Mouse (Mus musculus): ENCODE results near the gene Olfr1388.
"Not testable (repeated sequence)": the region's sequence is repeated elsewhere in the genome, so short reads cannot be mapped to it uniquely, and the experiment has no call there.

Gene Olfr1388

DNA sequence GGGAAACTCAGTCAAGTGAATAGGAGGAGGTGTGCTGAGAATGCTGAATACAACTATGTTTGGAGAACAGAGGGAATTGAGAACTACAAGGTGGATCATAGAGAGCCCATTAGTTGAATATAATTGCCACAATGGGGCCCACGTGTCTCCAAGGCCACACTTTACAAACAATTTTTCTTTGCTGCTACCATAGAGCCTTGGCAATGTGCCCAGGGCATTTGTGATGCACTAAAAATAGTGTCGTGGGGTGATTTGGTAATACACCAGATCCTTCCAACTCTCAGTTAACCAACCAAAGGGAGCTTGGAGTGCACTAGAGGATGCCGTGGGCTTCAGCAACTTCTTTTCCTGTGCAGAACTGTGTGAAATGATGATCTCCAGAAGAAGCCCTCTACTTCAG lies at the start of gene Olfr1388:
Gene Olfr1388, plus strand, starts transcription at position 214 of the 400 bp plus-strand sequence.
- no peak for DNase-seq (ENCODE audit: low spot score in 2 of 2)

DNA sequence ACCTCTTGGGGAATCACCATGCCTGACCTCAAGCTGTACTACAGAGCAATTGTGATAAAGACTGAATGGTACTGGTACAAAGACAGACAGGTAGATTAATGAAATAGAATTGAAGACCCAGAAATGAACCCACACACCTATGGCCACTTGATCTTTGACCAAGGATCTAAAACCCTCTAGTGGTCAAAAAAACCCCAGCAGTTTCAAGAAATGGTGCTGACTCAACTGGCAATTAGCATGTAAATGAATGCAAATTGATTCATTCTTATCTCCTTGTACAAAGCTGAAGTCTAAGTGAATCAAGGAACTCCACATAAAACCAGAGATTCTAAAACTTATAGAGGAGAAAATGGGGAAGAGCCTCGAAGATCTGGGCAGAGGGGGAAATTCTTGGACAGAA lies 43.7 kb upstream of the Olfr1388 start:
- not testable (repeated sequence) for DNase-seq (ENCODE audit: low spot score in 2 of 2)

DNA sequence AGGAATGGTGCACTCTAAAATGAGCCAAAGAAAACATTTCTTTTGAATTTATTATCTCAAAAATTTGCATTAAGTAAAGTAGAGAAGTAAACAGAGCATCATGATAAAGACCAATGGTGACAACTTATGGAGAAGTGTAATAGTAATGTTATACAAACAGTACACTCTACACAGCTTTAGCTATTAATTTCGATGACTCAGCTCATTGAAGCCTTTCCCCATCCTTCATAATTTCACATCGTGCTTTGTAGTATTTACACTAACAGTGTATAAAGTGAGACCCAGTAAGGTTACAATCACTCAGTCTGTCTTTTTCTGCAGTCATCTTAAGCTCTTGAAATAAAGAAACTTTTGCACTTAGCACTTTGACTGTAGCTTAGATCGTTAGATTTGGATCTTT lies 29.6 kb upstream of the Olfr1388 start:
- DNase-seq (ENCODE audit: low spot score in 2 of 2): no peak

DNA sequence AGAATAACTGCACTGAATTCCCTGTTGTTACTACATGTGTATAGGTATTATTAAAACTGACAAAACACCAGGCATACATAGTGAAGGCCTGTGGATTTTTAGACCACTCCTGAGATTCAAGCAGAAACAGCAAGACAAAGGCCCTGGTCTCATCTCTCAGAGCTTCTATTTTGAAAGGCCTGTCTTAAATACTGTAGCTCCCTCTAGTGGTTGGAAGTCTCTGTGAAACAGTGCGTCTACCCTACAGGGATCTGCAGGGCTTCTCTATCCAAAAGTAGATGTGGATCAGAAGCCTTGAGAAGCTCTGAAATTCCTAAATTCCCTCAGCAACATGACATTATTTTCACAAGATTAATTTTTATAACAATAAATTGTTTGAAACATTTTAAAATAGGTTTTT lies 25.9 kb upstream of the Olfr1388 start:
- no peak for DNase-seq (ENCODE audit: low spot score in 2 of 2)

DNA sequence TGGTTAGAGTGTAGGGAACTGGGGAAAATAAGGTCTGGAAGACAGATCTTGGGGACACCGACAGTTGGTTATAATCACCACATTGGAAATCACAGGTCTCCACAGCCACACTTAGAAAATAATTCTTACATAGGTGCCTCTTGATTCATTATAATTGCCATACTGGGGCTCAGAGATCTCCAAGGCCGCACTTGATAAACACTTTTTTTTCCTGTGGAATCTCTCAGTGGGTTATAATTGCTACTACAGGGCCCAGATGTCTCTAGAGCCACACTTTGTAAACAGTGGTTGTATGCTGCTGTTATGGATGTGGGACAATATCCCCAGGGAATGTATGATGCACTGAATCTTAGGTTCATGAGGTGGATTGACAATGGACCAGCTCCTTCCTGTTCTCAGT lies 13.7 kb upstream of the Olfr1388 start, which contains the start of gene Olfr1389:
Gene Olfr1389, plus strand, starts transcription at position 301 of the 400 bp plus-strand sequence.
- no peak for DNase-seq (ENCODE audit: low spot score in 2 of 2)

DNA sequence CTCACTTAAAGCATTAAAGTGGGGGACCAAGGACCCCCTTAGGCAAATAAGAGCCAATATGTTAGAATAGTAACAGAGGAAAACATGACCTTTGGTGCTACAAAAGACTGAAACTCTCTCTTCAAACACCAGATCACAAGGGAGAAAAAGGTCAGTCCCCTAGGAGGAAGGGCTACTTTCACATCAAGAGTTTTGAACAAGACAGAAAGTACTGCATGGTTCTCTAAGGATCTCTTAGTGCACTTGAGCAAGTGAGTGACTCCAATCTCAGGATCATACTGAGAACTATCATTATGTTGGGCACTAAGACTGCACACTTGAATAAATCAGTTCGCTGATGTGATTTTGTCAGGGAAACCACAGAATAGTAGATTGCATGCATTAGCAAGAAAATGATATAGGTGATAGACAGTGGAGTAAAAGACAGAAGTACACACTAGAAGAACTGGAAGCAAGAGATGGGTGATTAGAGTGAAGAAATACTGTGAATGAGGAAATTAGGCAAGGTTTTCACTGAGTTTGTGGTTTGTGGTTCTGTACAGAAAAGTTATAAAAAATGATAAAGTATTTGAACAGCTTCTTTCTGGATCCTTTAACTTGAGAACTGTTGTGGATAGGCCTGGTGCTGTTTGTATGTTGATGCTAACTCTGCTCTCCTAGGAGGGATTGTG lies 11.0 kb upstream of the Olfr1388 start:
- no peak for DNase-seq (ENCODE audit: low spot score in 2 of 2)

DNA sequence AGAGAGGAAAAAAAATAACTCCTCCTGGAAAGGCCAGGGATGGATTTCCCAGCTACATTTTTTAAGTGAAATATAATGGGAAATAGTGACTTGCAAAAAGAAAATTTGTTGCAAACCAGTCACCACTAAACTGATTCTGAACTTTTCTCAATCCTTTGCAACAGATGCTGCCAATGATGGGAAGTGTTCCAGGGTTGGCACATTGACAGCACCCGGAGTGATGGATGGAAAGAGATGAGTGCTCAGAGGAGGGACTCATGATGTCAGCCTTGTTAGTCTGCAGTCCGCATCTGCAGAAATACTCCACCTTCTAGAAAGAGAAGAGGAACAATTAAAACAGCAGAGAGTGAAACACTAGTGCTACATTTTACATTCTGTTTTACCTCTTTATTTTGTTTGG lies 6.8 kb upstream of the Olfr1388 start:
- DNase-seq (ENCODE audit: low spot score in 2 of 2): peak in 1 of 2 experiments; percentile 33

DNA sequence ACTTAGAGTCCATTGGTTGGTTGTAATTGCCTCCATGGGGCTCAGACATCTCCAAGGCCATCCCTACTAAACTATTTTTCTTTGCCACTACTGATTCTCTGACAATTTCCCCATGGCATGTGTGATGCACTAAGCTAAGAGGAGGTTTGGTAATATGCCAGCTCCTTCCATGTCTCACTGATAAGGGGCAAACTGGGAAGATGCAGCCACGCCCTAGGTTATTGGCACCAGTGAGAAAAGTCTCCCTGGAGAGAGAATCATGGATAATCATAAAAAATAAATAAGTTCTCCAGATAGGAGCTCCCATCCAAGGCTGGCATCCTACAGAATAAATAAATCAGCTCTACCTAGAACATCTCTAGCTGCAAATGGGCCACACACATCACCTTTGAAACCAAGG lies 18.6 kb downstream of the Olfr1388 start, which contains the start of gene Olfr1387:
Gene Olfr1387, plus strand, starts transcription at position 301 of the 400 bp plus-strand sequence.
- DNase-seq (ENCODE audit: low spot score in 2 of 2): no peak

DNA sequence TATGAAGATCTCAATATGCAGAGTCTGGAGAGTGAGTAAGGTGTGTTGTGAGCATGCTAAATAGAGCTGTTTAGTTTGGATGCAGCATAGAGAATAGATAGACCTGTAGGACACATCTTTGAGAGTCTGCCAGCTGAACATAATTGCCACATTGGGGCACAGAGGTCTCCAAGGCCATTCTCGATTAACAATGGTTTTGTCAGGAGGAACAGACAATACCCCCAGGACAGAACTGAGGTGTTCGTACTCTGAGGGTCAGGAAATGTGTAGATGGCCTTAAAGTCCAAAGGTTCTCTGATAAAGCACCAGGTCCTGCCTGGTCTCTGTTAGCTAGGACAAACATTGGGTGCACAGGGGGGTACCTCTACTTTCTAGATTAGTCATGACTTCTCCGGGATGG lies 28.3 kb downstream of the Olfr1388 start, which contains the start of gene Olfr1386:
Gene Olfr1386, plus strand, starts transcription at position 301 of the 400 bp plus-strand sequence.
- DNase-seq (ENCODE audit: low spot score in 2 of 2): not testable (repeated sequence)

DNA sequence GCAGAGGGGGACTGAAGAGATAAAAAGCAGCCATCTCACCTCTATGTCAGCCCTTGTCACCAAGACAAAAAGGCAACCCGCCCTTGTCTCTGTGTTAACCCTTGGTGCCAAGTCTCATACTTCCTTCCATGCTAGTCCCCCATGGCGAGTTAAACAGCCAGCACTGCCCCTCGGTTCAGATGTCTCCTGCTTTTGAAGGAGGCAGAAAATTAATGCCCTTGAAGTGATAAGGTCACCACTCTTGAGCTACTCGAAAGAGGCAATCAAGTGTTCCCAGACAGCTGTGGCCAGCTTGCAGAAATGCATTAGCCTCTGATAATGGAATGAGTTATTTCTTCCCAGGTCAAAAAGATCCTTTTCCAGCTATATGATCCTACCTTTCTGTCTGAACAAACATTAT lies 49.5 kb downstream of the Olfr1388 start:
- DNase-seq (ENCODE audit: low spot score in 2 of 2): no peak

DNA sequence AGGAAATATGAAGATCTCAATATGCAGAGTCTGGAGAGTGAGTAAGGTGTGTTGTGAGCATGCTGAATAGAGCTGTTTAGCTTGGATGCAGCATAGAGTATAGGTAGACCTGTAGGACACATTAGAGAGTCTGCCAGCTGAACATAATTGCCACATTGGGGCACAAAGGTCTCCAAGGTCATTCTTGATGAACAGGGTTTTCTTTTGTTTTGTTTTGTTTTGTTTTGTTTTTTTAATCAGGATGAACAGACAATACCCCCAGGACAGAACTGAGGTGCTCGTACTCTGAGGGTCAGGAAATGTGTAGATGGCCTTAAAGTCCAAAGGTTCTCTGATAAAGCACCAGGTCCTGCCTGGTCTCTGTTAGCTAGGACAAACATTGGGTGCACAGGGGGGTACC lies 52.3 kb downstream of the Olfr1388 start, which contains the start of gene Olfr1385:
Gene Olfr1385, plus strand, starts transcription at position 301 of the 400 bp plus-strand sequence.
- DNase-seq (ENCODE audit: low spot score in 2 of 2): not testable (repeated sequence)

Data from cerebellum, postnatal 4 days (tissue).